Mouse (Mus musculus) megakaryocyte-erythroid progenitor cell, adult 5-6 weeks (primary cell): Measurements from ENCODE around the gene Smagp. TPM values are rescaled to one million over a fixed set of nuclear protein-coding genes. Genes with fewer than 3 reads are reported as not detected.

Experiments
- ATAC-seq: replicated peaks from 2 replicates; pipeline ENCODE4 v1.8.0; 2016; ENCODE audit warnings: mild to moderate bottlenecking, inconsistent platforms; ENCODE audit not compliant: severe bottlenecking, poor library complexity, low FRiP score, low TSS enrichment
- total RNA-seq, 2 experiments: library from RNA; stranded (forward) in 1 of 2; stranded (reverse) in 1 of 2; fragments of 200-1000, 215-1000 nt in 1 of 2; fragments of >200 nt in 1 of 2; fragmentation: Nextera tagmentation in 1 of 2; gene quantifications; 2 replicates each; pipeline ENCODE4 v1.2.3; 2014 to 2017

Smagp gene
- total RNA-seq (2014; fragmentation: Nextera tagmentation), result 3.3 and 4.4 TPM in 2 replicates
- 4.8 TPM in 1 of 2 replicates, not detected in the other for total RNA-seq (2017)

GRCm38 (mm10) chr15:100636700-100637501, at the start of gene Smagp:
TSS of gene Smagp (minus strand) at chr15:100636940.
- no peak for ATAC-seq

- peak; percentile 22 for ATAC-seq
Observed at GRCm38 (mm10) chr15:100686434-100686833, 49.7 kb upstream of the Smagp start.

- peak; percentile 72 for ATAC-seq
Observed at GRCm38 (mm10) chr15:100685849-100686248, 49.1 kb upstream of the Smagp start.

- ATAC-seq, result peak; percentile 60
Observed at GRCm38 (mm10) chr15:100685255-100685654, 48.5 kb upstream of the Smagp start.

- no peak for ATAC-seq
Observed at GRCm38 (mm10) chr15:100684450-100684849, 47.7 kb upstream of the Smagp start.

- peak; percentile 23 for ATAC-seq
Observed at GRCm38 (mm10) chr15:100683041-100683440, 46.3 kb upstream of the Smagp start.

- ATAC-seq, result no peak
Observed at GRCm38 (mm10) chr15:100681770-100682169, 45.0 kb upstream of the Smagp start.

GRCm38 (mm10) chr15:100680381-100680780, 43.6 kb upstream of the Smagp start:
- ATAC-seq, result no peak

GRCm38 (mm10) chr15:100679005-100679404, 42.3 kb upstream of the Smagp start:
- no peak for ATAC-seq

GRCm38 (mm10) chr15:100678581-100678980, 41.8 kb upstream of the Smagp start:
- ATAC-seq, result no peak

GRCm38 (mm10) chr15:100677675-100678074, 40.9 kb upstream of the Smagp start:
- ATAC-seq, result no peak

- no peak for ATAC-seq
Observed at GRCm38 (mm10) chr15:100676521-100676920, 39.8 kb upstream of the Smagp start.

GRCm38 (mm10) chr15:100675486-100675885, 38.7 kb upstream of the Smagp start:
- ATAC-seq, result no peak

GRCm38 (mm10) chr15:100674566-100674965, 37.8 kb upstream of the Smagp start:
- ATAC-seq, result no peak

GRCm38 (mm10) chr15:100673585-100674391, 37.0 kb upstream of the Smagp start:
- ATAC-seq, result peak; percentile 68

GRCm38 (mm10) chr15:100670833-100671232, 34.1 kb upstream of the Smagp start:
- no peak for ATAC-seq

- ATAC-seq, result no peak
Observed at GRCm38 (mm10) chr15:100670004-100670403, 33.3 kb upstream of the Smagp start.

GRCm38 (mm10) chr15:100669337-100669736, 32.6 kb upstream of the Smagp start, which contains the start of gene Bin2:
TSS of gene Bin2 (minus strand) at chr15:100669553.
- peak; percentile 49 for ATAC-seq

- no peak for ATAC-seq
Observed at GRCm38 (mm10) chr15:100667871-100668545, 31.3 kb upstream of the Smagp start.

GRCm38 (mm10) chr15:100667420-100667819, 30.7 kb upstream of the Smagp start:
- ATAC-seq, result no peak
